Mouse (Mus musculus): ENCODE data around the gene Klhl29. TPM values are rescaled to one million over a fixed set of nuclear protein-coding genes. Genes with fewer than 3 reads are reported as not detected.
A peak's percentile ranks its signal among the peaks of the same experiment; 100 is the strongest.

Gene Klhl29
- polyA plus RNA-seq (2014; fragmentation: Nextera tagmentation; extraction: Ambion mirVana), result 3.3 and 3.4 TPM in 2 replicates

GRCm38 (mm10) chr12:5375616-5376461, at the start of gene Klhl29:
TSS of gene Klhl29 (minus strand) at chr12:5375682.
- H3K9me3 ChIP-seq (ENCODE audit: control insufficient read depth, low read depth, low read length), result no peaks in the 10 kb centered on the region
- no peaks in the 10 kb centered on the region for H3K36me3 ChIP-seq (ENCODE audit: control insufficient read depth, insufficient read depth, low read length)
- 0 out of 2 replicates have a peak, but pooled peaks cover 10% of the 10 kb centered on the region for H3K27me3 ChIP-seq (ENCODE audit: control insufficient read depth, insufficient read depth, low read length)
- peak within 1 kb of the TSS; percentile 94 for H3K4me2 ChIP-seq (replicated peaks; ENCODE audit: low read depth, low read length)
- ATAC-seq (ENCODE audit: insufficient number of reproducible peaks, insufficient read depth, low FRiP score, low read depth), result peak; percentile 93
- H3K4me1 ChIP-seq (ENCODE audit: control insufficient read depth, insufficient read depth, low read length), result no peaks in the 10 kb centered on the region
- WGBS, result 1% methylated on average over 66 of the region's 66 CpGs
- H3K9ac ChIP-seq (replicated peaks; ENCODE audit: low read depth, low read length), result peak within 1 kb of the TSS; percentile 68
- peak within 1 kb of the TSS; percentile 61; the same call in 1 of the 2 replicates for H3K27ac ChIP-seq (ENCODE audit: low read length)
- H3K4me3 ChIP-seq (ENCODE audit: low read depth, low read length), result peak within 1 kb of the TSS; percentile 69

- 75% methylated on average over 4 of the region's 4 CpGs for WGBS
- Histone ChIP-seq H3K36me3 (ENCODE audit: control insufficient read depth, insufficient read depth, low read length) (no peaks in the 10 kb centered on the region), H3K9me3 (ENCODE audit: control insufficient read depth, low read depth, low read length) (no peaks in the 10 kb centered on the region), H3K9ac (replicated peaks; ENCODE audit: low read depth, low read length) (no peak overlapping the region), H3K4me1 (ENCODE audit: control insufficient read depth, insufficient read depth, low read length) (no peaks in the 10 kb centered on the region), H3K27ac (ENCODE audit: low read length) (no peak overlapping the region), H3K4me3 (ENCODE audit: low read depth, low read length) (no peak overlapping the region), H3K4me2 (replicated peaks; ENCODE audit: low read depth, low read length) (no peak overlapping the region), H3K27me3 (ENCODE audit: control insufficient read depth, insufficient read depth, low read length) (no peaks in the 10 kb centered on the region)
- no peak for ATAC-seq (ENCODE audit: insufficient number of reproducible peaks, insufficient read depth, low FRiP score, low read depth)
Measured at GRCm38 (mm10) chr12:5425276-5425675, 49.8 kb upstream of the Klhl29 start.

GRCm38 (mm10) chr12:5415806-5416205, 40.3 kb upstream of the Klhl29 start:
- H3K27me3 ChIP-seq (ENCODE audit: control insufficient read depth, insufficient read depth, low read length), result no peaks in the 10 kb centered on the region
- no peak overlapping the region for H3K4me3 ChIP-seq (ENCODE audit: low read depth, low read length)
- H3K4me1 ChIP-seq (ENCODE audit: control insufficient read depth, insufficient read depth, low read length), result peaks cover 1% of the 10 kb centered on the region; the same call in 1 of the 2 replicates
- no peaks in the 10 kb centered on the region for H3K36me3 ChIP-seq (ENCODE audit: control insufficient read depth, insufficient read depth, low read length)
- ATAC-seq (ENCODE audit: insufficient number of reproducible peaks, insufficient read depth, low FRiP score, low read depth), result no peak
- H3K27ac ChIP-seq (ENCODE audit: low read length), result no peak overlapping the region
- H3K4me2 ChIP-seq (replicated peaks; ENCODE audit: low read depth, low read length), result no peak overlapping the region
- 31% methylated on average over 3 of the region's 3 CpGs for WGBS
- no peak overlapping the region for H3K9ac ChIP-seq (replicated peaks; ENCODE audit: low read depth, low read length)
- H3K9me3 ChIP-seq (ENCODE audit: control insufficient read depth, low read depth, low read length), result no peaks in the 10 kb centered on the region

DNA sequence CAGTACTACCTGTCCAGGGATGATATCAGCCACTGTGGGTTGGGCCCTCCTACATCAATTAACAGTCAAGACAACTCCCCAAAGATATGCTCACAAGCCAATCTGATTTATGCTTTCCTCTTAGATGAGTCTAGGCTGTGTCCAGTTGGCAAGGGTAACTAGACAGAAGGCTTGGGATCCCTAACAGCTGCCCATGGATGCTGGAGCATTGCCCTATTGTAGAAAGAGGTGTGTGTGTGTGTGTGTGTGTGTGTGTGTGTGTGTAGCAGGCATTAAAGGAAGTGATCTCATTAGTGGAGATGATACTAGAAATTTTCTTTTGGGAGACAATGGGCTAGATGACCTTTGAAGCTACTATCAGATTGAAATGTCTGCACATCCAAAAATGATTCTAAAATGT, 38.5 kb upstream of the Klhl29 start:
- H3K27ac ChIP-seq (ENCODE audit: low read length), result no peak overlapping the region
- H3K9ac ChIP-seq (replicated peaks; ENCODE audit: low read depth, low read length), result no peak overlapping the region
- H3K4me2 ChIP-seq (replicated peaks; ENCODE audit: low read depth, low read length), result no peak overlapping the region
- H3K36me3 ChIP-seq (ENCODE audit: control insufficient read depth, insufficient read depth, low read length), result no peaks in the 10 kb centered on the region
- no peak overlapping the region for H3K4me3 ChIP-seq (ENCODE audit: low read depth, low read length)
- no peak for ATAC-seq (ENCODE audit: insufficient number of reproducible peaks, insufficient read depth, low FRiP score, low read depth)
- no peaks in the 10 kb centered on the region for H3K9me3 ChIP-seq (ENCODE audit: control insufficient read depth, low read depth, low read length)
- peaks cover 4% of the 10 kb centered on the region; the same call in 1 of the 2 replicates for H3K4me1 ChIP-seq (ENCODE audit: control insufficient read depth, insufficient read depth, low read length)
- no peaks in the 10 kb centered on the region for H3K27me3 ChIP-seq (ENCODE audit: control insufficient read depth, insufficient read depth, low read length)

- peaks cover 4% of the 10 kb centered on the region; the same call in 1 of the 2 replicates for H3K4me1 ChIP-seq (ENCODE audit: control insufficient read depth, insufficient read depth, low read length)
- WGBS, result 64% methylated on average over 13 of the region's 13 CpGs
- no peak overlapping the region for H3K4me3 ChIP-seq (ENCODE audit: low read depth, low read length)
- H3K9ac ChIP-seq (replicated peaks; ENCODE audit: low read depth, low read length), result no peak overlapping the region
- H3K36me3 ChIP-seq (ENCODE audit: control insufficient read depth, insufficient read depth, low read length), result no peaks in the 10 kb centered on the region
- H3K27ac ChIP-seq (ENCODE audit: low read length), result no peak overlapping the region
- H3K27me3 ChIP-seq (ENCODE audit: control insufficient read depth, insufficient read depth, low read length), result no peaks in the 10 kb centered on the region
- no peak overlapping the region for H3K4me2 ChIP-seq (replicated peaks; ENCODE audit: low read depth, low read length)
- no peak for ATAC-seq (ENCODE audit: insufficient number of reproducible peaks, insufficient read depth, low FRiP score, low read depth)
- H3K9me3 ChIP-seq (ENCODE audit: control insufficient read depth, low read depth, low read length), result no peaks in the 10 kb centered on the region
Measured at GRCm38 (mm10) chr12:5411761-5412537, 36.5 kb upstream of the Klhl29 start.

DNA sequence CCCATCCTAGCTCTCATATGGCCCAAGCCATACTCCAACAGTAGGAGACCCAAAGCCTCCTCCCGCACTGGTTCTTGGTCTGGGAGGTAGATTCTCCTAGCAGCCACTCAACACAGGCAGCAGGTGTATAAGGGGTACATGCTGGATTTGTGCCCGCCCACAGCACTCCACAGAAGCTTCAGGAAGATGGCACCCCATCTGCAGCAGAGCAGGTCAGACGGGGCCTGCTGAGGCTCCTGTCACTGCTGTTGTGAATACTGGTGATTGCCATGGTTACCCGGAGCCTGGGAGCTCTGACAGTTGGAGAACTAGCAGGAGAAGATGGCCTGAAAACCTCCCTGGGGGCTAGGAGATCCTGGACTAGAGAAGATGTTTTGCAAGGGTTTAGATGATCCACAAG, 35.9 kb upstream of the Klhl29 start:
- WGBS, result 83% methylated on average over 4 of the region's 4 CpGs
- no peaks in the 10 kb centered on the region for H3K27me3 ChIP-seq (ENCODE audit: control insufficient read depth, insufficient read depth, low read length)
- H3K9ac ChIP-seq (replicated peaks; ENCODE audit: low read depth, low read length), result no peak overlapping the region
- no peaks in the 10 kb centered on the region for H3K9me3 ChIP-seq (ENCODE audit: control insufficient read depth, low read depth, low read length)
- H3K27ac ChIP-seq (ENCODE audit: low read length), result no peak overlapping the region
- no peak overlapping the region for H3K4me3 ChIP-seq (ENCODE audit: low read depth, low read length)
- no peak for ATAC-seq (ENCODE audit: insufficient number of reproducible peaks, insufficient read depth, low FRiP score, low read depth)
- H3K36me3 ChIP-seq (ENCODE audit: control insufficient read depth, insufficient read depth, low read length), result no peaks in the 10 kb centered on the region
- peaks cover 4% of the 10 kb centered on the region; the same call in 1 of the 2 replicates for H3K4me1 ChIP-seq (ENCODE audit: control insufficient read depth, insufficient read depth, low read length)
- H3K4me2 ChIP-seq (replicated peaks; ENCODE audit: low read depth, low read length), result no peak overlapping the region

DNA sequence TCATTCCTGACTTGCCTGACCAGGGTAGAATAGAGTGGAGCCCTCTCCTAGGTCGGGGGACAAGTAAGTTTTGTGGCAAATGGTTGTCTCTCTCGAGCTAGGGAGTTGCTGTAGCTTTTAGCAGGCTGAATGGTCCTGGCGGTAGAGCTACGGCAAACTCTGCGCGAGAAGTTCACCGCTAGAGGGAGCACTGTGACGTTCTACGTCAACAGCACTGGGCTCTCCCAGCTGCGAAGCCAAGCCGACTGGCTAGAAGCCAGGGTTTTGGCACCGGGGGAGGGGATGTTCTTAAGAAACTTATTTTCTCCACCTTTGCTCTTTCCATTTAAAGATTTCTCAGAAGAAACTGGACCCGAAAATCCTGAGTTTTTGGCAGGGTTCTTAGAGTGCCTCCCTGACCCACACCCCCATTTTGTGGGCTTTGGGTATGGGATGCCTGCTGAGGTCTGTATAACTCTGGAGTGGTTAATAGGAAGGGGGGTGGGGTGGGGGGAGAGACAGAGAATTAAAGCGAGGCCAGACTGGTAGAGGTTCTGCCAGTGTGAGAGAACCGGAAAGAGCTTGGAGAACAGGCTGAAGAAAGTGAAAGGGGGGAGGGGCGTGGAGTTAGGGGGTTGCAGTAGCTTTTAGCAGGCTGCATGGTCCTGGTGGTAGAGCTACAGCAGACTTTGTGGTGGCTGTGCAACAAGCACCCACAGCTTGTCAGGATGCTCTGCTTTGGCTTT, 35.1 kb upstream of the Klhl29 start:
- no peaks in the 10 kb centered on the region for H3K27me3 ChIP-seq (ENCODE audit: control insufficient read depth, insufficient read depth, low read length)
- no peaks in the 10 kb centered on the region for H3K36me3 ChIP-seq (ENCODE audit: control insufficient read depth, insufficient read depth, low read length)
- peak overlapping the region; percentile 27 for H3K4me2 ChIP-seq (replicated peaks; ENCODE audit: low read depth, low read length)
- H3K4me3 ChIP-seq (ENCODE audit: low read depth, low read length), result no peak overlapping the region
- 0 out of 2 replicates have a peak overlapping the region, but pooled peaks have one; percentile 16 for H3K27ac ChIP-seq (ENCODE audit: low read length)
- peak; percentile 89 for ATAC-seq (ENCODE audit: insufficient number of reproducible peaks, insufficient read depth, low FRiP score, low read depth)
- no peaks in the 10 kb centered on the region for H3K9me3 ChIP-seq (ENCODE audit: control insufficient read depth, low read depth, low read length)
- H3K4me1 ChIP-seq (ENCODE audit: control insufficient read depth, insufficient read depth, low read length), result peaks cover 4% of the 10 kb centered on the region; the same call in 1 of the 2 replicates
- no peak overlapping the region for H3K9ac ChIP-seq (replicated peaks; ENCODE audit: low read depth, low read length)
- 4% methylated on average over 16 of the region's 16 CpGs for WGBS

DNA sequence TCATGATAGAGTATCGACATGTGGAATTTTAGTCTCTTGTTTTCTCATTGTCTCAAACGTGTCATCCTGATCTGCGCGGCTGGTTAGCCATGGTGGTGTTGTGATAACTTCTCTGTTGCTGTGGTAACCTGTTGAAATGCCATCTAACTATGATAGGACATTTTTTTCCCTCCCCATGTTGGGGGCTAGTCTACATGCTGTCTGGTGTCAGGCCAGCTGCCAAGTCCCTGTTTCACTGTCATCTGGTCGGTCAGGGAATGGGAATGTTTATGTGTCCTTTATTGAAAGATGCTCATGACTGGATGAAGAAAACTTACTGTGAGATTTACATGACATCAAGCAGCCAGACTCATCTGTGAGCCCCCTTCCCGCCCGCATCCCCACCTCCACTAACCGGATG, 31.7 kb upstream of the Klhl29 start:
- no peak overlapping the region for H3K4me3 ChIP-seq (ENCODE audit: low read depth, low read length)
- H3K4me1 ChIP-seq (ENCODE audit: control insufficient read depth, insufficient read depth, low read length), result peaks cover 4% of the 10 kb centered on the region; the same call in 1 of the 2 replicates
- H3K27ac ChIP-seq (ENCODE audit: low read length), result no peak overlapping the region
- WGBS, result 85% methylated on average over 8 of the region's 8 CpGs
- H3K9ac ChIP-seq (replicated peaks; ENCODE audit: low read depth, low read length), result no peak overlapping the region
- no peaks in the 10 kb centered on the region for H3K9me3 ChIP-seq (ENCODE audit: control insufficient read depth, low read depth, low read length)
- H3K4me2 ChIP-seq (replicated peaks; ENCODE audit: low read depth, low read length), result no peak overlapping the region
- no peaks in the 10 kb centered on the region for H3K36me3 ChIP-seq (ENCODE audit: control insufficient read depth, insufficient read depth, low read length)
- no peaks in the 10 kb centered on the region for H3K27me3 ChIP-seq (ENCODE audit: control insufficient read depth, insufficient read depth, low read length)
- ATAC-seq (ENCODE audit: insufficient number of reproducible peaks, insufficient read depth, low FRiP score, low read depth), result no peak
